8 mouse cellular contexts compared by ENCODE assay signal in genomic region chr14:51083805-51084204, GRCm38 (mm10). TPM values are rescaled to one million over a fixed set of nuclear protein-coding genes. Genes with fewer than 3 reads are reported as not detected.
A peak's percentile ranks its signal among the peaks of the same experiment; 100 is the strongest.
DNase-seq lines count a peak whose midpoint lies in the region; ATAC-seq and TF ChIP-seq lines count a peak whose summit lies in the region.

No protein-coding gene starts in this region.

- no peaks in the 10 kb centered on the region for H3K79me2 ChIP-seq in heart, adult 2 months (replicated peaks; ENCODE audit: control insufficient read depth, insufficient read depth, low read length)

- 44% methylated on average over 7 of the region's 7 CpGs for WGBS in heart, adult 2 months
- 11% methylated on average over 7 of the region's 7 CpGs for WGBS in hindbrain, embryonic 11.5 days
- 11% methylated on average over 7 of the region's 7 CpGs for WGBS in midbrain, embryonic 10.5 days

- no peak for ATAC-seq in hindbrain, embryonic 11.5 days (ENCODE audit: low FRiP score)
- no peak for ATAC-seq in cerebellum, adult (ENCODE audit: insufficient number of reproducible peaks, low FRiP score, low TSS enrichment)

- DNase-seq in heart, adult 2 months: no peak
- no peak for DNase-seq in heart, postnatal 14 days
- no peak for DNase-seq in hindbrain, embryonic 11.5 days (ENCODE audit: low spot score)
- no peak for DNase-seq in midbrain, embryonic 10.5 days (ENCODE audit: low spot score)
- no peak for DNase-seq in frontal cortex, adult 2 months (ENCODE audit: extremely low spot score in 1 of 2, low spot score in 1 of 2)
- DNase-seq in spleen, postnatal 4 days (ENCODE audit: low spot score in 2 of 2): no peak

- H3K27me3 ChIP-seq in heart, adult 2 months (ENCODE audit: control insufficient read depth, insufficient read depth, low read length): no peaks in the 10 kb centered on the region
- no peaks in the 10 kb centered on the region for H3K27me3 ChIP-seq in ES-Bruce4 (ENCODE audit: control insufficient read depth, insufficient read depth, low read length, poor library complexity, severe bottlenecking)
- 0 out of 2 replicates have a peak, but pooled peaks cover 2% of the 10 kb centered on the region for H3K27me3 ChIP-seq in hindbrain, embryonic 11.5 days (ENCODE audit: control insufficient read depth, insufficient read depth, low read length)
- peaks cover 42% of the 10 kb centered on the region for H3K27me3 ChIP-seq in midbrain, embryonic 10.5 days (ENCODE audit: low read depth, poor library complexity, severe bottlenecking)

- H3K27ac ChIP-seq in heart, adult 2 months: peak overlapping the region; percentile 86
- H3K27ac ChIP-seq in ES-Bruce4 (ENCODE audit: insufficient read depth, low read length): no peak overlapping the region
- no peak overlapping the region for H3K27ac ChIP-seq in hindbrain, embryonic 11.5 days (ENCODE audit: low read depth, low read length)
- no peak overlapping the region for H3K27ac ChIP-seq in midbrain, embryonic 10.5 days (replicated peaks)

- TF ChIP-seq CTCF in heart, adult 2 months (IDR thresholded peaks at IDR 0.05): no peak
- TF ChIP-seq CTCF in ES-Bruce4 (IDR thresholded peaks at IDR 0.05; ENCODE audit: low read depth, low read length): no peak

- H3K9ac ChIP-seq in heart, adult 2 months (ENCODE audit: low read depth, low read length): peak overlapping the region; percentile 19; the same call in 1 of the 2 replicates
- H3K9ac ChIP-seq in ES-Bruce4 (ENCODE audit: low read depth, poor library complexity, severe bottlenecking): peak overlapping the region; percentile 9; the same call in 1 of the 2 replicates
- no peak overlapping the region for H3K9ac ChIP-seq in hindbrain, embryonic 11.5 days (ENCODE audit: low read depth, low read length)

- intact Hi-C loops in heart, adult 2 months (cut with DNase I): loop anchor here (1.0 kb wide), 2 partner anchors 19 to 213 kb away; no protein-coding TSS in a partner anchor
- intact Hi-C loops in heart, postnatal 14 days (cut with DNase I): no loop called here

- no peak for TF ChIP-seq POLR2A in heart, adult 2 months (IDR thresholded peaks at IDR 0.05; ENCODE audit: insufficient read depth, low read depth, low read length)
- no peak for TF ChIP-seq POLR2A in ES-Bruce4 (IDR thresholded peaks at IDR 0.05; ENCODE audit: insufficient read depth, low read length)

- H3K4me2 ChIP-seq in hindbrain, embryonic 11.5 days (replicated peaks; ENCODE audit: low read depth, low read length): peak overlapping the region; percentile 73

- peaks cover 2% of the 10 kb centered on the region for H3K4me1 ChIP-seq in heart, adult 2 months (ENCODE audit: control insufficient read depth, insufficient read depth, low read length)
- peaks cover 1% of the 10 kb centered on the region for H3K4me1 ChIP-seq in ES-Bruce4 (ENCODE audit: control insufficient read depth, insufficient read depth, low read length)
- H3K4me1 ChIP-seq in hindbrain, embryonic 11.5 days (replicated peaks; ENCODE audit: control insufficient read depth, insufficient read depth, low read length): no peaks in the 10 kb centered on the region
- H3K4me1 ChIP-seq in midbrain, embryonic 10.5 days: peaks cover 20% of the 10 kb centered on the region

- H3K36me3 ChIP-seq in heart, adult 2 months (ENCODE audit: control insufficient read depth, insufficient read depth, low read length): no peaks in the 10 kb centered on the region
- no peaks in the 10 kb centered on the region for H3K36me3 ChIP-seq in ES-Bruce4 (ENCODE audit: control insufficient read depth, insufficient read depth, low read length, poor library complexity, severe bottlenecking)
- H3K36me3 ChIP-seq in hindbrain, embryonic 11.5 days (ENCODE audit: control insufficient read depth, insufficient read depth, low read length): no peaks in the 10 kb centered on the region
- H3K36me3 ChIP-seq in midbrain, embryonic 10.5 days: no peaks in the 10 kb centered on the region

- TF ChIP-seq EP300 in heart, adult 2 months (IDR thresholded peaks at IDR 0.05; ENCODE audit: insufficient read depth, low read depth, low read length): no peak
- TF ChIP-seq EP300 in ES-Bruce4 (IDR thresholded peaks at IDR 0.05; ENCODE audit: insufficient read depth, low read depth, low read length): no peak

- H3K9me3 ChIP-seq in ES-Bruce4 (replicated peaks; ENCODE audit: control insufficient read depth, insufficient read depth, low read length, poor library complexity, severe bottlenecking): no peaks in the 10 kb centered on the region
- no peaks in the 10 kb centered on the region for H3K9me3 ChIP-seq in hindbrain, embryonic 11.5 days (ENCODE audit: control insufficient read depth, low read length)
- H3K9me3 ChIP-seq in midbrain, embryonic 10.5 days (replicated peaks): no peaks in the 10 kb centered on the region

- peak overlapping the region; percentile 89 for H3K4me3 ChIP-seq in heart, adult 2 months
- no peak overlapping the region; the same call in 1 of the 2 replicates for H3K4me3 ChIP-seq in ES-Bruce4 (ENCODE audit: low read depth, low read length)
- H3K4me3 ChIP-seq in hindbrain, embryonic 11.5 days (ENCODE audit: low read depth, low read length): 0 out of 2 replicates have a peak overlapping the region, but pooled peaks have one; percentile 10
- peak overlapping the region; percentile 69 for H3K4me3 ChIP-seq in midbrain, embryonic 10.5 days

RNA-seq across cellular contexts. Expression of gene Rnase4, which starts 7.1 kb away (rescaled TPM):
- total RNA-seq in heart, adult 2 months (2021): 10 to 100 TPM; 47.9 to 59.6 TPM
- polyA plus RNA-seq in heart, adult 2 months (2012; rRNA removed): 90.9 and 123 TPM in 2 replicates
- 10 to 100 TPM; 45.7 to 58.6 TPM for total RNA-seq in heart, postnatal 14 days (2021)
- polyA plus RNA-seq in ES-Bruce4 (2011; ENCODE audit: insufficient read depth, insufficient read length, low read depth, missing spikeins): 7.0 and 7.2 TPM in 2 replicates
- polyA plus RNA-seq in hindbrain, embryonic 11.5 days (2014; fragmentation: Nextera tagmentation; extraction: Ambion mirVana): 17.3 and 19.2 TPM in 2 replicates
- 8.2 and 9.5 TPM in 2 replicates for polyA plus RNA-seq in midbrain, embryonic 10.5 days (2016; fragmentation: Nextera tagmentation; extraction: Ambion mirVana)
- 20.3 and 27.1 TPM in 2 replicates for polyA plus RNA-seq in frontal cortex, adult 2 months (2012; rRNA removed)

RNA-seq across cellular contexts. Expression of gene Ang, which starts 7.1 kb away (rescaled TPM):
- 10 to 100 TPM in 1 of 2 experiments, 1 to 10 TPM in 1; 5.6 to 10.2 TPM for total RNA-seq in heart, adult 2 months (2021)
- polyA plus RNA-seq in heart, adult 2 months (2012; rRNA removed): 10.8 and 12.1 TPM in 2 replicates
- 1 to 10 TPM; 5.8 to 6.5 TPM for total RNA-seq in heart, postnatal 14 days (2021)
- polyA plus RNA-seq in ES-Bruce4 (2011; ENCODE audit: insufficient read depth, insufficient read length, low read depth, missing spikeins): 3.2 and 3.6 TPM in 2 replicates
- polyA plus RNA-seq in hindbrain, embryonic 11.5 days (2014; fragmentation: Nextera tagmentation; extraction: Ambion mirVana): 2.8 and 3.0 TPM in 2 replicates
- polyA plus RNA-seq in midbrain, embryonic 10.5 days (2016; fragmentation: Nextera tagmentation; extraction: Ambion mirVana): 1.7 and 2.2 TPM in 2 replicates
- polyA plus RNA-seq in frontal cortex, adult 2 months (2012; rRNA removed): 4.2 and 6.9 TPM in 2 replicates

RNA-seq across cellular contexts. Expression of gene Olfr750, which starts 9.6 kb away (rescaled TPM):
- total RNA-seq in heart, adult 2 months (2021): not detected
- polyA plus RNA-seq in heart, adult 2 months (2012; rRNA removed): not detected in 2 replicates
- not detected for total RNA-seq in heart, postnatal 14 days (2021)
- polyA plus RNA-seq in ES-Bruce4 (2011; ENCODE audit: insufficient read depth, insufficient read length, low read depth, missing spikeins): not detected in 2 replicates
- not detected in 2 replicates for polyA plus RNA-seq in hindbrain, embryonic 11.5 days (2014; fragmentation: Nextera tagmentation; extraction: Ambion mirVana)
- not detected in 2 replicates for polyA plus RNA-seq in midbrain, embryonic 10.5 days (2016; fragmentation: Nextera tagmentation; extraction: Ambion mirVana)
- not detected in 2 replicates for polyA plus RNA-seq in frontal cortex, adult 2 months (2012; rRNA removed)

RNA-seq across cellular contexts. Expression of gene Rnase12, which starts 26.3 kb away (rescaled TPM):
- total RNA-seq in heart, adult 2 months (2021): not detected
- not detected in 2 replicates for polyA plus RNA-seq in heart, adult 2 months (2012; rRNA removed)
- not detected for total RNA-seq in heart, postnatal 14 days (2021)
- polyA plus RNA-seq in ES-Bruce4 (2011; ENCODE audit: insufficient read depth, insufficient read length, low read depth, missing spikeins): not detected in 2 replicates
- not detected in 2 replicates for polyA plus RNA-seq in hindbrain, embryonic 11.5 days (2014; fragmentation: Nextera tagmentation; extraction: Ambion mirVana)
- polyA plus RNA-seq in midbrain, embryonic 10.5 days (2016; fragmentation: Nextera tagmentation; extraction: Ambion mirVana): not detected in 2 replicates
- 0.20 TPM in 1 of 2 replicates, not detected in the other for polyA plus RNA-seq in frontal cortex, adult 2 months (2012; rRNA removed)

RNA-seq across cellular contexts. Expression of gene Eddm3b, which starts 30.4 kb away (rescaled TPM):
- not detected for total RNA-seq in heart, adult 2 months (2021)
- polyA plus RNA-seq in heart, adult 2 months (2012; rRNA removed): not detected in 2 replicates
- not detected for total RNA-seq in heart, postnatal 14 days (2021)
- not detected in 2 replicates for polyA plus RNA-seq in ES-Bruce4 (2011; ENCODE audit: insufficient read depth, insufficient read length, low read depth, missing spikeins)
- polyA plus RNA-seq in hindbrain, embryonic 11.5 days (2014; fragmentation: Nextera tagmentation; extraction: Ambion mirVana): 0.15 and 0.24 TPM in 2 replicates
- 0.16 TPM in 1 of 2 replicates, not detected in the other for polyA plus RNA-seq in midbrain, embryonic 10.5 days (2016; fragmentation: Nextera tagmentation; extraction: Ambion mirVana)
- not detected in 2 replicates for polyA plus RNA-seq in frontal cortex, adult 2 months (2012; rRNA removed)
